Mouse (Mus musculus) liver, adult 2 months (tissue): Measurements from ENCODE around the gene Ccser2. TPM values are rescaled to one million over a fixed set of nuclear protein-coding genes. Genes with fewer than 3 reads are reported as not detected.

Source experiments
- DNase-seq: peaks from one replicate; pipeline ENCODE4 v3.0.0-alpha.2; 2011; ENCODE audit warnings: low read depth, low spot score; ENCODE audit errors: extremely low read depth
- H3K27ac ChIP-seq: fragments of 200-500 bp; replicated peaks from 2 replicates; pipeline ENCODE4 v1.5.1; 2012; ENCODE audit warnings: low read depth, mild to moderate bottlenecking, control low read depth, inconsistent platforms, low read length; ENCODE audit not compliant: insufficient read depth
- H3K27me3 ChIP-seq: fragments of 200-500 bp; 2 replicates; pipeline ENCODE4 v1.6.1; 2012; ENCODE audit warnings: mild to moderate bottlenecking, moderate library complexity, low read length, inconsistent platforms; ENCODE audit not compliant: control insufficient read depth, insufficient read depth
- H3K36me3 ChIP-seq: fragments of 200-500 bp; 2 replicates; pipeline ENCODE4 v1.6.1; 2012; ENCODE audit warnings: low read length, inconsistent platforms; ENCODE audit not compliant: control insufficient read depth, insufficient read depth
- H3K4me1 ChIP-seq: fragments of 200-500 bp; 2 replicates; pipeline ENCODE4 v1.6.1; 2011; ENCODE audit warnings: low read length; ENCODE audit not compliant: control insufficient read depth, insufficient read depth
- H3K4me3 ChIP-seq: fragments of 200-500 bp; 2 replicates; pipeline ENCODE4 v1.5.1; 2011; ENCODE audit warnings: low read depth, mild to moderate bottlenecking, control low read depth, low read length, moderate library complexity; ENCODE audit not compliant: insufficient read depth
- H3K79me2 ChIP-seq: fragments of 200-500 bp; 2 replicates; pipeline ENCODE4 v1.6.1; 2012; ENCODE audit warnings: inconsistent platforms, mild to moderate bottlenecking, low read length, moderate library complexity; ENCODE audit not compliant: control insufficient read depth, insufficient read depth
- H3K9ac ChIP-seq: fragments of 200-500 bp; 2 replicates; pipeline ENCODE4 v1.6.1; 2012; ENCODE audit warnings: low read depth, mild to moderate bottlenecking, control low read depth, inconsistent platforms, low read length
- CTCF ChIP-seq: fragments of 200-500 bp; IDR thresholded peaks from 2 replicates; pipeline ENCODE4 v1.5.1; 2011; ENCODE audit warnings: low read depth, low read length, control low read depth
- POLR2A ChIP-seq: fragments of 200-500 bp; IDR thresholded peaks from 2 replicates; pipeline ENCODE4 v1.6.1; 2011; ENCODE audit warnings: low read length, control low read depth; ENCODE audit not compliant: insufficient read depth; ENCODE audit errors: extremely low read depth
- WGBS: fragments of 180-500 bp; shearing (Covaris S2); methylation state at CpG from one replicate; pipeline ENCODE4 v1.1.7; 2018; 5-methylcytosine and 5-hydroxymethylcytosine counted together
- polyA plus RNA-seq: library from polyadenylated mRNA; depleted of rRNA; stranded (reverse); fragments of >200 nt; gene quantifications from 2 replicates; pipeline ENCODE4 v1.2.3, GENCODE M21; 2012; rRNA removed
- total RNA-seq: library from RNA; depleted of rRNA; stranded (reverse); fragments of >200 nt; gene quantifications from 2 replicates; pipeline ENCODE4 v1.2.3, GENCODE M21; 2014; rRNA removed

Ccser2 gene
- total RNA-seq = 19.1 and 21.1 TPM in 2 replicates
- 6.3 and 7.4 TPM in 2 replicates for polyA plus RNA-seq

GRCm38 (mm10) chr14:36968628-36969147, at the start of gene Ccser2:
Gene Ccser2 (minus strand): TSS chr14:36968777.
- peak; percentile 97 for DNase-seq
- H3K27me3 ChIP-seq = no peaks in the 10 kb centered on the region
- under 1% methylated on average over 39 of the region's 39 CpGs for WGBS
- H3K4me1 ChIP-seq = peaks cover 12% of the 10 kb centered on the region
- TF ChIP-seq CTCF (no peak), POLR2A (peak; percentile 87)
- H3K4me3 ChIP-seq = peak within 1 kb of the TSS; percentile 91
- peak within 1 kb of the TSS; percentile 93 for H3K9ac ChIP-seq
- peak within 1 kb of the TSS; percentile 81 for H3K27ac ChIP-seq
- no peaks in the 10 kb centered on the region for H3K36me3 ChIP-seq
- H3K79me2 ChIP-seq = peaks cover 20% of the 10 kb centered on the region; the same call in 1 of the 2 replicates

GRCm38 (mm10) chr14:37015894-37016293, 47.3 kb upstream of the Ccser2 start:
- H3K79me2 ChIP-seq = no peaks in the 10 kb centered on the region
- no peak overlapping the region for H3K4me3 ChIP-seq
- no peak overlapping the region for H3K9ac ChIP-seq
- WGBS = 36% methylated on average over 5 of the region's 5 CpGs
- H3K27me3 ChIP-seq = no peaks in the 10 kb centered on the region
- no peaks in the 10 kb centered on the region; the same call in 1 of the 2 replicates for H3K36me3 ChIP-seq
- DNase-seq = no peak
- no peaks in the 10 kb centered on the region for H3K4me1 ChIP-seq
- no peak overlapping the region for H3K27ac ChIP-seq
- no peak for TF ChIP-seq CTCF
- no peak for TF ChIP-seq POLR2A

GRCm38 (mm10) chr14:37013644-37014043, 45.1 kb upstream of the Ccser2 start:
- 67% methylated on average over 3 of the region's 3 CpGs for WGBS
- Histone ChIP-seq H3K9ac (no peak overlapping the region), H3K27me3 (no peaks in the 10 kb centered on the region), H3K27ac (no peak overlapping the region), H3K4me3 (no peak overlapping the region), H3K79me2 (no peaks in the 10 kb centered on the region), H3K36me3 (no peaks in the 10 kb centered on the region; the same call in 1 of the 2 replicates), H3K4me1 (no peaks in the 10 kb centered on the region)
- TF ChIP-seq CTCF = no peak
- TF ChIP-seq POLR2A = no peak
- DNase-seq = no peak

- Histone ChIP-seq H3K9ac (no peak overlapping the region), H3K79me2 (no peaks in the 10 kb centered on the region), H3K4me1 (no peaks in the 10 kb centered on the region), H3K27me3 (no peaks in the 10 kb centered on the region), H3K36me3 (peaks cover 5% of the 10 kb centered on the region), H3K4me3 (no peak overlapping the region), H3K27ac (no peak overlapping the region)
- 68% methylated on average over 2 of the region's 2 CpGs for WGBS
- TF ChIP-seq POLR2A (no peak), CTCF (no peak)
- DNase-seq = no peak
Observed at GRCm38 (mm10) chr14:37009686-37010085, 41.1 kb upstream of the Ccser2 start.

- WGBS = 86% methylated on average over 8 of the region's 8 CpGs
- H3K4me3 ChIP-seq = no peak overlapping the region
- no peak for TF ChIP-seq CTCF
- TF ChIP-seq POLR2A = no peak
- H3K27ac ChIP-seq = no peak overlapping the region
- peaks cover 2% of the 10 kb centered on the region; the same call in 1 of the 2 replicates for H3K4me1 ChIP-seq
- H3K36me3 ChIP-seq = peaks cover 5% of the 10 kb centered on the region
- no peak overlapping the region for H3K9ac ChIP-seq
- H3K27me3 ChIP-seq = no peaks in the 10 kb centered on the region
- H3K79me2 ChIP-seq = no peaks in the 10 kb centered on the region
- DNase-seq = no peak
Observed at GRCm38 (mm10) chr14:37006489-37006888, 37.9 kb upstream of the Ccser2 start.

- Histone ChIP-seq H3K27me3 (no peaks in the 10 kb centered on the region), H3K79me2 (no peaks in the 10 kb centered on the region; the same call in 1 of the 2 replicates), H3K36me3 (peaks cover 5% of the 10 kb centered on the region), H3K4me3 (no peak overlapping the region), H3K27ac (no peak overlapping the region), H3K9ac (no peak overlapping the region), H3K4me1 (peaks cover 6% of the 10 kb centered on the region; the same call in 1 of the 2 replicates)
- WGBS = 53% methylated on average over 3 of the region's 3 CpGs
- DNase-seq = no peak
- TF ChIP-seq POLR2A (no peak), CTCF (no peak)
Observed at GRCm38 (mm10) chr14:37005865-37006264, 37.3 kb upstream of the Ccser2 start.
